Mouse (Mus musculus): ENCODE results near the gene Rxfp1. TPM values are rescaled to one million over a fixed set of nuclear protein-coding genes. Genes with fewer than 3 reads are reported as not detected.

The Rxfp1 gene
- polyA plus RNA-seq, 1 experiment from 2014 or later = not detected

- no peaks in the 10 kb centered on the region for H3K4me1 ChIP-seq (ENCODE audit: insufficient read depth, low read length)
- WGBS = 95% methylated on average over 3 of the region's 3 CpGs
- H3K27me3 ChIP-seq (ENCODE audit: insufficient read depth, low read length) = no peaks in the 10 kb centered on the region
- no peaks in the 10 kb centered on the region for H3K9me3 ChIP-seq (ENCODE audit: low read length)
- no peak overlapping the region for H3K27ac ChIP-seq (ENCODE audit: low read length)
- H3K4me3 ChIP-seq (ENCODE audit: low read length) = no peak overlapping the region
- ATAC-seq (ENCODE audit: low FRiP score, low TSS enrichment) = no peak
- no peak overlapping the region for H3K4me2 ChIP-seq (replicated peaks; ENCODE audit: low read depth, low read length)
- no peaks in the 10 kb centered on the region for H3K36me3 ChIP-seq (ENCODE audit: insufficient read depth, low read length)
- H3K9ac ChIP-seq (replicated peaks; ENCODE audit: low read length) = no peak overlapping the region
Observed at GRCm38 (mm10) chr3:79676411-79676810, 61.3 kb downstream of the Rxfp1 start.

DNA sequence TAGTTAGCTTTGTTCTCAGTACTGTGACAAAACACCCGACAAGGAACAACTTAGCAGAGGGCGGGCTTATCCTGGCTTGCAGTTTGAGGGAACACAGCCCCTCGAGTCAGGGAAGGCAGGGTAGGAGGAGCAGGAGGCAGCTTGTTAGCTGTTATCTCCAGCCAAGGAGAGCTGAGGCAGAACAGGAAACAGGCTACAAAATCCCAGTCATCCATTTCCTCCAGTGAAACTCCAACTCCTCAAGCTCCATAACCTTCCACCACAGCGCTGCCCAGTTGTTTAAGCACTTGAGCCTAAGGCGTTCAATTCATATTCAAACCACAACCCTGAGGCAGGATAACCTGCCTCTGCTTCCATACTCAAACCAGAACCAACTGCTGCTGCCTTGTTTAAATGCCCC lies 63.0 kb downstream of the Rxfp1 start:
- Histone ChIP-seq H3K9me3 (ENCODE audit: low read length) (no peaks in the 10 kb centered on the region), H3K4me2 (replicated peaks; ENCODE audit: low read depth, low read length) (no peak overlapping the region), H3K36me3 (ENCODE audit: insufficient read depth, low read length) (no peaks in the 10 kb centered on the region), H3K9ac (replicated peaks; ENCODE audit: low read length) (no peak overlapping the region), H3K27ac (ENCODE audit: low read length) (no peak overlapping the region), H3K4me1 (ENCODE audit: insufficient read depth, low read length) (no peaks in the 10 kb centered on the region), H3K27me3 (ENCODE audit: insufficient read depth, low read length) (no peaks in the 10 kb centered on the region), H3K4me3 (ENCODE audit: low read length) (no peak overlapping the region)
- WGBS = 86% methylated on average over 5 of the region's 5 CpGs
- ATAC-seq (ENCODE audit: low FRiP score, low TSS enrichment) = no peak

GRCm38 (mm10) chr3:79673082-79673481 lies 64.6 kb downstream of the Rxfp1 start:
- WGBS = 13% methylated on average over 4 of the region's 4 CpGs
- Histone ChIP-seq H3K4me1 (ENCODE audit: insufficient read depth, low read length) (no peaks in the 10 kb centered on the region), H3K4me3 (ENCODE audit: low read length) (no peak overlapping the region), H3K9me3 (ENCODE audit: low read length) (no peaks in the 10 kb centered on the region), H3K27ac (ENCODE audit: low read length) (no peak overlapping the region), H3K27me3 (ENCODE audit: insufficient read depth, low read length) (no peaks in the 10 kb centered on the region), H3K9ac (replicated peaks; ENCODE audit: low read length) (no peak overlapping the region), H3K4me2 (replicated peaks; ENCODE audit: low read depth, low read length) (no peak overlapping the region), H3K36me3 (ENCODE audit: insufficient read depth, low read length) (no peaks in the 10 kb centered on the region)
- ATAC-seq (ENCODE audit: low FRiP score, low TSS enrichment) = no peak

DNA sequence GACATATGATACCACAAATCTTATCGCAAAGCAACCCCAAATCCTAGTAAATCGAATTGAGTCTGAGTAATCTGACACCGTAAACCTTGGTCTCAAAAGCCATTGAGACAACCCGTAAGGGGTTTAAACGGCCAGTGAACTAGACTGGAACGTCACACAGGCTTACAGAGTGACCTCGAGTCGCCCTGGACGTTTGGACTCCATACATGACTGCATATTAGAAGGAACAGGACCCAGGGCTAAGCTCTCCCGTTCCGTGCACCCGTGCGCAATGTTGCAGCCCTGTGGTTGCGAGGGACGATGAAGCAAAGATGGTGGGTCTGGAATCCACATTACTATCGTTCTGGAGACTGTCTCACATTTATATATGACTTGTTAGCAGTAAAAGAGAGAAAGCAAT lies 65.5 kb downstream of the Rxfp1 start:
- no peak overlapping the region for H3K27ac ChIP-seq (ENCODE audit: low read length)

GRCm38 (mm10) chr3:79670556-79670955 lies 67.1 kb downstream of the Rxfp1 start:
- WGBS = 73% methylated on average over 7 of the region's 7 CpGs
- Histone ChIP-seq H3K9ac (replicated peaks; ENCODE audit: low read length) (no peak overlapping the region), H3K4me1 (ENCODE audit: insufficient read depth, low read length) (no peaks in the 10 kb centered on the region), H3K27ac (ENCODE audit: low read length) (no peak overlapping the region), H3K36me3 (ENCODE audit: insufficient read depth, low read length) (no peaks in the 10 kb centered on the region), H3K9me3 (ENCODE audit: low read length) (no peaks in the 10 kb centered on the region), H3K4me3 (ENCODE audit: low read length) (no peak overlapping the region), H3K27me3 (ENCODE audit: insufficient read depth, low read length) (no peaks in the 10 kb centered on the region), H3K4me2 (replicated peaks; ENCODE audit: low read depth, low read length) (no peak overlapping the region)
- ATAC-seq (ENCODE audit: low FRiP score, low TSS enrichment) = peak; percentile 47; the same call in 1 of the 2 replicates

More for the DNA sequence above, 65.5 kb downstream of the Rxfp1 start:
- Histone ChIP-seq H3K4me3 (ENCODE audit: low read length) (no peak overlapping the region), H3K4me1 (ENCODE audit: insufficient read depth, low read length) (no peaks in the 10 kb centered on the region), H3K9me3 (ENCODE audit: low read length) (no peaks in the 10 kb centered on the region), H3K27me3 (ENCODE audit: insufficient read depth, low read length) (no peaks in the 10 kb centered on the region), H3K4me2 (replicated peaks; ENCODE audit: low read depth, low read length) (no peak overlapping the region), H3K36me3 (ENCODE audit: insufficient read depth, low read length) (no peaks in the 10 kb centered on the region), H3K9ac (replicated peaks; ENCODE audit: low read length) (no peak overlapping the region)
- WGBS = 48% methylated on average over 16 of the region's 16 CpGs
- 0 out of 2 replicates have a peak, but pooled peaks have one; percentile 64 for ATAC-seq (ENCODE audit: low FRiP score, low TSS enrichment)

DNA sequence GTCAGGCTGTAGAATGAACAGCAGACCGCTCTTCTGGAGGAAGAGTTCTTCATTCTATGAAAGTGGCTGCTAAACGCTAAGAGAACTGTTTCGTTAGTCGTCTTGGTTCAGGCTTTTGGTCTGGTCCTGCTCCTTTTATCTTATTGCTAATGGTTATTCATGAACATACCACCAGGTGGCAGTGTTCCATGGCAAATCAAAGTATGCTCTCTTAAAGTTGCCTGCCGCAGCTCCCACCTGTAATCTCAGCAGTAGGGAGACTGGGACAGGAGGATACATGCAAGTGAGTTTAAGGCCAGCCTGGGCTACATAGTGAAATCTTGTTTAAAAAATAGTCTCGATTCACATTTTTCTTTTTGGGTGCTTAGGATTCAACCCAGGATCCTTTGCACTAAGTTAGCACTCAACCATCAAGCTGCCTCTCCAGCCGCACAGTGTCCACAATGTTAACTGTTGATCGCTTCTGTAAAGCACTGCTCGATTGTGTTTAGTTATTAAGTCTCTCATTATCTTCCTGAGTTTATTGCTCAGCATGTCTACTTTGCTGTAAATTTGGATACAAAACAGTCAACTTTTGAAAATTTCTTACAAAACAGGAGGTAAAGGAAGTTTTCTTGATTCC lies 72.8 kb downstream of the Rxfp1 start:
- ATAC-seq (ENCODE audit: low FRiP score, low TSS enrichment) = no peak
- Histone ChIP-seq H3K4me2 (replicated peaks; ENCODE audit: low read depth, low read length) (no peak overlapping the region), H3K4me1 (ENCODE audit: insufficient read depth, low read length) (no peaks in the 10 kb centered on the region), H3K4me3 (ENCODE audit: low read length) (no peak overlapping the region), H3K9ac (replicated peaks; ENCODE audit: low read length) (no peak overlapping the region), H3K36me3 (ENCODE audit: insufficient read depth, low read length) (no peaks in the 10 kb centered on the region), H3K9me3 (ENCODE audit: low read length) (no peaks in the 10 kb centered on the region), H3K27me3 (ENCODE audit: insufficient read depth, low read length) (no peaks in the 10 kb centered on the region), H3K27ac (ENCODE audit: low read length) (no peak overlapping the region)
- WGBS = 40% methylated on average over 9 of the region's 9 CpGs

DNA sequence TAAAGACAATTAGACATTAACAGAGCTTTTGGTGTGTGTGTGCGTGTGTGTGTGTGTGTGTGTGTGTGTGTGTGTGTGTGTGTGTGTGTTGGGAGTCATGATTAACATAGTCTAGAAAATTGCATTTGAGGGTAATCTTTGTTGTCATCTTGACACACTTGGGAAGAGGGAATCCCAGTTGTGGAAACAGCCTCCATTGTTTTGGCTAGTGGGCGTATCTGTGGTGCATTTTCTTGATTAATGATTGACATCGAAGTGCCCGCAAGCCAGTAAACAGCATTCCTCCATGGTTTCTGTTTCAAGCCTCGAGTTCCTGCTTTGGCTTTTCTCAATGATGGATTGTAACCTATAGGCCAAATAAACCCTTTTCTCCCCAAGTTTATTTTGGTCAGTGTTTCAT lies 81.0 kb downstream of the Rxfp1 start:
- Histone ChIP-seq H3K4me2 (replicated peaks; ENCODE audit: low read depth, low read length) (no peak overlapping the region), H3K36me3 (ENCODE audit: insufficient read depth, low read length) (no peaks in the 10 kb centered on the region), H3K9ac (replicated peaks; ENCODE audit: low read length) (no peak overlapping the region), H3K4me1 (ENCODE audit: insufficient read depth, low read length) (no peaks in the 10 kb centered on the region), H3K4me3 (ENCODE audit: low read length) (no peak overlapping the region), H3K9me3 (ENCODE audit: low read length) (no peaks in the 10 kb centered on the region), H3K27me3 (ENCODE audit: insufficient read depth, low read length) (no peaks in the 10 kb centered on the region), H3K27ac (ENCODE audit: low read length) (no peak overlapping the region)
- no peak for ATAC-seq (ENCODE audit: low FRiP score, low TSS enrichment)
- 38% methylated on average over 5 of the region's 5 CpGs for WGBS

DNA sequence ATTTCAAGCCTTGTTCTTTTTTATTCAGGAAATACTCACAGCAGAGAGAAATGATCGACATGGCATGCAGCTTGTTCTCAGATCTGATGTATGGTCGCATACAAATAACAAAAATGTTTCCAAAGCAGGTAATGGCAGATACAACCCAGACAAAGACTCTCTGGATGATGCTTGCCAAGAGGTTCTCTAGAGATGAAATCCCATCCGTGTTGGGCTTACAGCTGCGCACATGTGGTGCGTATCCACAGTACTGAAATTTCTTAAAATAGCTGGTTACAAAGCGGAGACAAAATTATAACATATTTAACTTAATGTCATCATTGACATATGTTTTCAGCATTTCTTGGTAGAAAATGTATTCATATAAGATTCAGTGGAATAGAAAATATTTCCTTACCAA lies 85.6 kb downstream of the Rxfp1 start:
- no peak for ATAC-seq (ENCODE audit: low FRiP score, low TSS enrichment)
- no peaks in the 10 kb centered on the region for H3K36me3 ChIP-seq (ENCODE audit: insufficient read depth, low read length)
- H3K9me3 ChIP-seq (ENCODE audit: low read length) = no peaks in the 10 kb centered on the region
- no peak overlapping the region for H3K4me3 ChIP-seq (ENCODE audit: low read length)
- H3K4me2 ChIP-seq (replicated peaks; ENCODE audit: low read depth, low read length) = no peak overlapping the region
- no peaks in the 10 kb centered on the region for H3K27me3 ChIP-seq (ENCODE audit: insufficient read depth, low read length)
- WGBS = 89% methylated on average over 6 of the region's 6 CpGs
- H3K27ac ChIP-seq (ENCODE audit: low read length) = no peak overlapping the region
- no peaks in the 10 kb centered on the region for H3K4me1 ChIP-seq (ENCODE audit: insufficient read depth, low read length)
- H3K9ac ChIP-seq (replicated peaks; ENCODE audit: low read length) = no peak overlapping the region

DNA sequence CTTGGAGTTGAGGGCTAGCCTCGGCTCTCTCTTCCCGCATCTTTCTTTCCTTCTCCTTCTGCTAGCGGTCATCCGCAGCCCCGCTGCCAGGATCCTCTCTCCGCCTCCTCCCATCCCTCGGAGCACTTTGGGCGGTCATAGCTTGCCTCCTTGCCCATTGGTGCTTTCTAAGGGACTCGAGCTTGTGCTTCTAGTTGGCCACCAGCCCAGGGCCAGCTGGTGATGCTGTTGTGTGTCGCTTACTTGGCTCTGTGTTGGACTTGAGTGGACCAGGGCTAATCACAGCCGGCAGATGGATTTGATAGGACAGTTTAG lies 108.3 kb downstream of the Rxfp1 start, which contains the start of gene Etfdh:
Etfdh (minus strand) TSS at position 85 of the 315 bp plus-strand sequence.
- Histone ChIP-seq H3K27ac (ENCODE audit: low read length) (peak within 1 kb of the TSS; percentile 81), H3K27me3 (ENCODE audit: insufficient read depth, low read length) (no peaks in the 10 kb centered on the region), H3K4me3 (ENCODE audit: low read length) (peak within 1 kb of the TSS; percentile 83), H3K9ac (replicated peaks; ENCODE audit: low read length) (peak within 1 kb of the TSS; percentile 86), H3K4me2 (replicated peaks; ENCODE audit: low read depth, low read length) (peak within 1 kb of the TSS; percentile 90), H3K36me3 (ENCODE audit: insufficient read depth, low read length) (peaks cover 27% of the 10 kb centered on the region), H3K9me3 (ENCODE audit: low read length) (peaks cover 12% of the 10 kb centered on the region; the same call in 1 of the 2 replicates), H3K4me1 (ENCODE audit: insufficient read depth, low read length) (peaks cover 12% of the 10 kb centered on the region)
- under 1% methylated on average over 11 of the region's 11 CpGs for WGBS
- ATAC-seq (ENCODE audit: low FRiP score, low TSS enrichment) = peak; percentile 62

DNA sequence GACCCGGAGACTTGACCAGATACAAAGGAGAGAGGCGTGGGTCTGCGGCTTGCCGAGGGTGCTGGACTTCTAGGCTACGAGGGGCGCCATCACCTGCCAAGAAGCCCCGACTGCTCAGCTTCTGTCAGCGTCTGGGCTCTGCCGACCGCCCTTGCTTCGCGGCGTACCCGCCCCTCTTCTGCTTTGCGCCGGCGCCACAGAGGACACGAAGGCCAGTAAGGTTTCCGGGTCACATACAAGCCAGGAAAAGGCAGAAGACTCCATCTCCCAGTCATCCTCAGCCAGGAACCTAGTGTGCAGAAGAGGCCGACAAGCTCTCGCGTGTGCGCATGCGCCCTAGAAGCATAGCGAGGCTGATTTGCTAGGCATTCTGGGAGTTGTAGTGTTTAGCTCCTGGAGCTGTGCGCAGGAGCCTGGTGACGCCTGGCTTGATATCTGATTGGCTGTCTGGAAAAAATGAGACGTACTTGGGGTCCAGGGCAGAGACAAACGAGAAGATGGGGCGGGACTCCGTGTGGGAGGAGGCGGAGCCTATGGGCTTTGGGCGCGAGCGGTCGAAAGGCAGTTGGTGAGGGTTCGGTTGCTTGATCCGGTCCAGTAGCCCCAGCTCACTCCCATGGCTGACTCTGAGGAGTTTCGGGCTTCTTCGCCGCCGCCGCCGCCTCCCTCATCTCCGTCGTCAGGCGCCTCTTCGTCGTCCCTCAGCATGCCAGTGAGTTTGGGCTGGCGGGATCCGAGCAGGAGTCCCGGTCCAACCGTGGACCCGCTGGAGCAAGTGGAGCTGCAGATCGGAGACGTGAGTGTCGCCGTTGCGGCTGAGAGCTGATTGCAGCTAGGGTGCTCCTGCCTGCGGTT lies 108.9 kb downstream of the Rxfp1 start, which contains the start of gene 4930579G24Rik:
4930579G24Rik (plus strand) TSS at position 519 of the 855 bp plus-strand sequence.
- H3K9ac ChIP-seq (replicated peaks; ENCODE audit: low read length) = peak within 1 kb of the TSS; percentile 86
- H3K27me3 ChIP-seq (ENCODE audit: insufficient read depth, low read length) = no peaks in the 10 kb centered on the region
- H3K9me3 ChIP-seq (ENCODE audit: low read length) = peaks cover 12% of the 10 kb centered on the region; the same call in 1 of the 2 replicates
- peak within 1 kb of the TSS; percentile 81 for H3K27ac ChIP-seq (ENCODE audit: low read length)
- under 1% methylated on average over 60 of the region's 60 CpGs for WGBS
- peaks cover 24% of the 10 kb centered on the region for H3K36me3 ChIP-seq (ENCODE audit: insufficient read depth, low read length)
- H3K4me2 ChIP-seq (replicated peaks; ENCODE audit: low read depth, low read length) = peak within 1 kb of the TSS; percentile 90
- peak within 1 kb of the TSS; percentile 83 for H3K4me3 ChIP-seq (ENCODE audit: low read length)
- peak; percentile 99 for ATAC-seq (ENCODE audit: low FRiP score, low TSS enrichment)
- peaks cover 12% of the 10 kb centered on the region for H3K4me1 ChIP-seq (ENCODE audit: insufficient read depth, low read length)
